Mouse (Mus musculus) CH12.LX (cell line): Measurements from ENCODE around the gene Tmod3. TPM values are rescaled to one million over a fixed set of nuclear protein-coding genes. Genes with fewer than 3 reads are reported as not detected.
A peak's percentile ranks its signal among the peaks of the same experiment; 100 is the strongest.

Source experiments
- DNase-seq: peaks from one replicate; pipeline ENCODE4 v3.0.0-alpha.2; 2013; ENCODE audit errors: extremely low read depth
- H3K27ac ChIP-seq: 2 replicates; pipeline ENCODE4 v1.5.1; 2012; ENCODE audit warnings: low read depth, mild to moderate bottlenecking, control low read depth, moderate library complexity; ENCODE audit not compliant: insufficient read depth
- H3K27me3 ChIP-seq: replicated peaks from 2 replicates; pipeline ENCODE3; 2012; ENCODE audit warnings: inconsistent platforms
- H3K36me3 ChIP-seq, 2 experiments: replicated peaks in 1 of 2; 2 replicates each; pipeline versions ENCODE3 to v1.6.1; 2012; ENCODE audit warnings: inconsistent platforms in 1 of 2, low read length in 1 of 2, mild to moderate bottlenecking in 1 of 2, mixed read lengths in 1 of 2, moderate library complexity in 1 of 2; ENCODE audit not compliant: control insufficient read depth in 1 of 2, insufficient read depth in 1 of 2
- H3K4me1 ChIP-seq, 2 experiments: 2 replicates each; pipeline ENCODE4 v1.6.1; 2012; ENCODE audit warnings: inconsistent platforms in 1 of 2, moderate library complexity in 1 of 2; ENCODE audit not compliant: insufficient read depth in 2 of 2, control insufficient read depth in 1 of 2
- H3K4me2 ChIP-seq: 2 replicates; pipeline ENCODE4 v1.6.1; 2012; ENCODE audit warnings: low read depth, mild to moderate bottlenecking, control low read depth; ENCODE audit not compliant: poor library complexity, insufficient read depth, severe bottlenecking
- H3K4me3 ChIP-seq, 3 experiments: fragments of 150-350 bp in 1 of 3; sonication (generic) in 1 of 3; replicated peaks in 1 of 3; 2 replicates each; pipeline versions ENCODE3 to v1.5.1; 2011 to 2012; ENCODE audit warnings: low read depth in 2 of 3, low read length in 2 of 3, mild to moderate bottlenecking in 2 of 3, moderate library complexity in 2 of 3, control low read depth in 1 of 3, improper control_type of control experiment in 1 of 3, inconsistent platforms in 1 of 3, mixed read lengths in 1 of 3; ENCODE audit not compliant: poor library complexity in 1 of 3
- H3K79me2 ChIP-seq: replicated peaks from 2 replicates; pipeline ENCODE4 v1.6.1; 2012; ENCODE audit warnings: mild to moderate bottlenecking, moderate library complexity; ENCODE audit not compliant: control insufficient read depth, poor library complexity, insufficient read depth, severe bottlenecking; ENCODE audit errors: extremely low read depth
- H3K9ac ChIP-seq: 2 replicates; pipeline ENCODE4 v1.6.1; 2012; ENCODE audit warnings: low read depth, mild to moderate bottlenecking, control low read depth, moderate library complexity; ENCODE audit not compliant: insufficient read depth
- H3K9me3 ChIP-seq: replicated peaks from 2 replicates; pipeline ENCODE3; 2012; ENCODE audit warnings: low read length, inconsistent platforms, mixed read lengths
- BHLHE40 ChIP-seq: IDR thresholded peaks from 2 replicates; pipeline ENCODE4 v1.6.1; 2011; ENCODE audit warnings: mild to moderate bottlenecking, low read depth, low read length, improper control_type of control experiment
- CHD1 ChIP-seq: IDR thresholded peaks from 2 replicates; pipeline ENCODE4 v1.6.1; 2012; ENCODE audit warnings: low read depth, low read length, improper control_type of control experiment, inconsistent platforms
- CHD2 ChIP-seq: IDR thresholded peaks from 2 replicates; pipeline ENCODE4 v1.6.1; 2011; ENCODE audit warnings: low read length, improper control_type of control experiment
- CTCF ChIP-seq, 2 experiments: IDR thresholded peaks in 1 of 2; conservative IDR thresholded peaks in 1 of 2; 2 replicates each; pipeline ENCODE4 v1.5.1; 2011 to 2012; ENCODE audit warnings: low read depth in 2 of 2, low read length in 2 of 2, improper control_type of control experiment in 1 of 2, inconsistent platforms in 1 of 2, mild to moderate bottlenecking in 1 of 2, moderate library complexity in 1 of 2
- E2F4 ChIP-seq: IDR thresholded peaks from 2 replicates; pipeline ENCODE4 v1.6.1; 2011; ENCODE audit warnings: low read depth, low read length, improper control_type of control experiment; ENCODE audit not compliant: insufficient replicate concordance
- ELF1 ChIP-seq: IDR thresholded peaks from 2 replicates; pipeline ENCODE4 v1.6.1; 2014; ENCODE audit warnings: low read depth, mild to moderate bottlenecking, inconsistent platforms, low read length, improper control_type of control experiment
- EP300 ChIP-seq: IDR thresholded peaks from 2 replicates; pipeline ENCODE4 v1.6.1; 2011; ENCODE audit warnings: low read length, improper control_type of control experiment
- ETS1 ChIP-seq: conservative IDR thresholded peaks from 2 replicates; pipeline ENCODE4 v1.6.1; 2012; ENCODE audit warnings: low read depth, mild to moderate bottlenecking, inconsistent platforms, low read length, improper control_type of control experiment, moderate library complexity
- GABPA ChIP-seq: IDR thresholded peaks from 2 replicates; pipeline ENCODE4 v1.6.1; 2012; ENCODE audit warnings: low read depth, low read length, improper control_type of control experiment, inconsistent platforms; ENCODE audit not compliant: insufficient replicate concordance
- HCFC1 ChIP-seq: IDR thresholded peaks from 2 replicates; pipeline ENCODE4 v1.6.1; 2012; ENCODE audit warnings: low read depth, mild to moderate bottlenecking, inconsistent platforms, low read length, improper control_type of control experiment
- IRF4 ChIP-seq: IDR thresholded peaks from 2 replicates; pipeline ENCODE4 v1.6.1; 2014; ENCODE audit warnings: low read depth, mild to moderate bottlenecking, inconsistent platforms, low read length, improper control_type of control experiment
- JUN ChIP-seq: IDR thresholded peaks from 2 replicates; pipeline ENCODE4 v1.6.1; 2011; ENCODE audit warnings: low read depth, mild to moderate bottlenecking, low read length, improper control_type of control experiment, moderate library complexity; ENCODE audit not compliant: insufficient read depth
- JUND ChIP-seq: conservative IDR thresholded peaks from 2 replicates; pipeline ENCODE4 v1.6.1; 2011; ENCODE audit warnings: low read depth, low read length, improper control_type of control experiment
- KAT2A ChIP-seq: IDR thresholded peaks from 2 replicates; pipeline ENCODE4 v1.6.1; 2012; ENCODE audit warnings: low read length, improper control_type of control experiment, inconsistent platforms; ENCODE audit not compliant: insufficient replicate concordance
- MAFK ChIP-seq: IDR thresholded peaks from 2 replicates; pipeline ENCODE4 v1.6.1; 2011; ENCODE audit warnings: low read length, improper control_type of control experiment; ENCODE audit not compliant: insufficient replicate concordance
- MAX ChIP-seq: IDR thresholded peaks from 2 replicates; pipeline ENCODE4 v1.6.1; 2011; ENCODE audit warnings: low read length, improper control_type of control experiment
- MAZ ChIP-seq: IDR thresholded peaks from 2 replicates; pipeline ENCODE4 v1.6.1; 2012; ENCODE audit warnings: low read depth, mild to moderate bottlenecking, inconsistent platforms, low read length, improper control_type of control experiment, moderate library complexity
- MEF2A ChIP-seq: IDR thresholded peaks from 2 replicates; pipeline ENCODE4 v1.6.1; 2014; ENCODE audit warnings: low read depth, mild to moderate bottlenecking, inconsistent platforms, low read length, improper control_type of control experiment, borderline replicate concordance
- MXI1 ChIP-seq: IDR thresholded peaks from 2 replicates; pipeline ENCODE4 v1.6.1; 2011; ENCODE audit warnings: mild to moderate bottlenecking, low read depth, low read length, improper control_type of control experiment
- MYC ChIP-seq: IDR thresholded peaks from 2 replicates; pipeline ENCODE4 v1.6.1; 2011; ENCODE audit warnings: low read depth, mild to moderate bottlenecking, improper control_type of control experiment, low read length
- NELFE ChIP-seq: IDR thresholded peaks from 2 replicates; pipeline ENCODE4 v1.6.1; 2011; ENCODE audit warnings: low read depth, low read length, improper control_type of control experiment
- NRF1 ChIP-seq: IDR thresholded peaks from 2 replicates; pipeline ENCODE4 v1.6.1; 2014; ENCODE audit warnings: low read depth, mild to moderate bottlenecking, inconsistent platforms, low read length, improper control_type of control experiment, moderate library complexity
- PAX5 ChIP-seq: IDR thresholded peaks from 2 replicates; pipeline ENCODE4 v1.6.1; 2012; ENCODE audit warnings: low read length, inconsistent platforms, mixed read lengths
- POLR2A ChIP-seq: IDR thresholded peaks from 2 replicates; pipeline ENCODE4 v1.6.1; 2011; ENCODE audit warnings: low read depth, mild to moderate bottlenecking, improper control_type of control experiment, low read length
- POLR2AphosphoS2 ChIP-seq: IDR thresholded peaks from 2 replicates; pipeline ENCODE4 v1.6.1; 2011; ENCODE audit warnings: low read depth, low read length, improper control_type of control experiment
- RAD21 ChIP-seq: IDR thresholded peaks from 2 replicates; pipeline ENCODE4 v1.6.1; 2011; ENCODE audit warnings: low read depth, mild to moderate bottlenecking, low read length, improper control_type of control experiment, moderate library complexity
- RCOR1 ChIP-seq: conservative IDR thresholded peaks from 2 replicates; pipeline ENCODE4 v1.6.1; 2012; ENCODE audit warnings: low read depth, mild to moderate bottlenecking, inconsistent platforms, low read length, improper control_type of control experiment
- SIN3A ChIP-seq: IDR thresholded peaks from 2 replicates; pipeline ENCODE4 v1.6.1; 2012; ENCODE audit warnings: low read length, improper control_type of control experiment, inconsistent platforms
- SMC3 ChIP-seq: IDR thresholded peaks from 2 replicates; pipeline ENCODE4 v1.6.1; 2011; ENCODE audit warnings: low read depth, low read length, improper control_type of control experiment
- TBP ChIP-seq: conservative IDR thresholded peaks from 2 replicates; pipeline ENCODE4 v1.6.1; 2011; ENCODE audit warnings: low read depth, low read length, improper control_type of control experiment
- TCF12 ChIP-seq: IDR thresholded peaks from 2 replicates; pipeline ENCODE4 v1.6.1; 2014; ENCODE audit warnings: low read depth, mild to moderate bottlenecking, inconsistent platforms, low read length, improper control_type of control experiment
- UBTF ChIP-seq: IDR thresholded peaks from 2 replicates; pipeline ENCODE4 v1.6.1; 2012; ENCODE audit warnings: low read depth, mild to moderate bottlenecking, inconsistent platforms, low read length, improper control_type of control experiment, moderate library complexity
- USF1 ChIP-seq: IDR thresholded peaks from 2 replicates; pipeline ENCODE4 v1.6.1; 2014; ENCODE audit warnings: low read depth, mild to moderate bottlenecking, inconsistent platforms, low read length, improper control_type of control experiment
- USF2 ChIP-seq: conservative IDR thresholded peaks from 2 replicates; pipeline ENCODE4 v1.6.1; 2011; ENCODE audit warnings: low read depth, low read length, improper control_type of control experiment
- ZC3H11A ChIP-seq: IDR thresholded peaks from 2 replicates; pipeline ENCODE4 v1.6.1; 2012; ENCODE audit warnings: low read depth, mild to moderate bottlenecking, inconsistent platforms, low read length, improper control_type of control experiment
- ZKSCAN1 ChIP-seq: IDR thresholded peaks from 2 replicates; pipeline ENCODE4 v1.6.1; 2012; ENCODE audit warnings: low read depth, inconsistent platforms, low read length, improper control_type of control experiment, borderline replicate concordance
- ZMIZ1 ChIP-seq: IDR thresholded peaks from 2 replicates; pipeline ENCODE4 v1.6.1; 2012; ENCODE audit warnings: low read depth, mild to moderate bottlenecking, inconsistent platforms, low read length, improper control_type of control experiment
- ZNF384 ChIP-seq: IDR thresholded peaks from 2 replicates; pipeline ENCODE4 v1.6.1; 2012; ENCODE audit warnings: low read depth, low read length, improper control_type of control experiment, inconsistent platforms
- dilution Hi-C: fragments of 300-500 bp; cut with MboI; formaldehyde crosslinking; loops from 2 replicates; pipeline ENCODE4 v1.14.3; 2020; ENCODE audit warnings: low sequenced_read_pairs; ENCODE audit not compliant: extremely low pct_unique_long_range_greater_than_20kb, extremely low pct_ligation_motif_present
- in situ Hi-C: fragments of 300-500 bp; cut with MboI; formaldehyde crosslinking; loops from 3 replicates; pipeline ENCODE4 v1.14.3; 2019; ENCODE audit warnings: low sequenced_read_pairs, low pct_ligation_motif_present, low pct_unique_long_range_greater_than_20kb, mixed read lengths
- polyA plus RNA-seq: library from polyadenylated mRNA; unstranded; fragments of >175 nt; gene quantifications from 2 replicates; pipeline ENCODE4 v1.2.1, GENCODE M21; 2012; ENCODE audit warnings: low read depth; ENCODE audit not compliant: insufficient read length
- total RNA-seq, 2 experiments: library from RNA; depleted of rRNA; stranded (reverse); fragments of 300-350 nt in 1 of 2; fragments of >200 nt in 1 of 2; gene quantifications; 2 replicates each; pipeline ENCODE4 v1.2.3; 2012 to 2014

The Tmod3 gene
- total and polyA plus RNA-seq, 3 experiments: 40.5 to 71.0 (median 52.0) TPM

DNA sequence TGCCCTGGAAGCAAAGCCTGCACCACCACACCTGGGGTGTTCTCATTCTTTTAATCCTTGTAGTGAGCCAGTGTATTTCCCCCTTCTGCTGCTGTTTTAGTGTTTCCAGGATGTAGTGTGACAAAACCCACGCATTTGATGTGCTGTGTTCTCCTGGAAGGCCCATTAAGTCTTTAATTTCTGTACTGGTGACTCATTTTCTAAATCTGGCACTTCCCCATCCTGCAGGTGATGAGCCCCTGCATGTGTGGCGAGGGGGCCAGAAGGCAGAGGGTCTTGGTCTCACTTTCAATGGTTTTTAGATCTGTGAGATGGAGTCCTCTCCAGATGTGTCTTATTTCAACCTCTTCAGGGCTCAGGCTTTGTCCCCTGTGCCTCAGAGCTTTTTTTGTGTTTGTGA lies 105.5 kb downstream of the Tmod3 start:
- Histone ChIP-seq H3K36me3 (peaks cover 65 to 74% of the 10 kb centered on the region in 2 experiments), H3K27me3 (no peaks in the 10 kb centered on the region), H3K9ac (peak overlapping the region; percentile 15; the same call in 1 of the 2 replicates), H3K4me3 (peak overlapping the region in 2 of 3 experiments; percentile 19 to 45), H3K9me3 (peaks cover 9% of the 10 kb centered on the region), H3K27ac (peak overlapping the region; percentile 97), H3K79me2 (no peaks in the 10 kb centered on the region; the same call in 1 of the 2 replicates), H3K4me1 (peaks cover 18 to 45% of the 10 kb centered on the region in 2 experiments), H3K4me2 (peak overlapping the region; percentile 66)
- peak; percentile 72 for DNase-seq
- dilution Hi-C loops (no loop called here), in situ Hi-C loops (no loop called here)
- 0 out of 2 replicates have a peak, but pooled peaks have one; percentile 54 for TF ChIP-seq E2F4
- TF ChIP-seq POLR2A: 0 out of 2 replicates have a peak, but pooled peaks have one; percentile 9
- no peak for TF ChIP-seq HCFC1
- 0 out of 2 replicates have a peak, but pooled peaks have one; percentile 85 for TF ChIP-seq CHD1
- TF ChIP-seq JUND: peak; percentile 91
- TF ChIP-seq SMC3: no peak
- TF ChIP-seq MAX: peak; percentile 60; the same call in 1 of the 2 replicates
- TF ChIP-seq TBP: no peak
- TF ChIP-seq CTCF (conservative IDR thresholded peaks at IDR 0.05 in 1 of 2, IDR thresholded peaks at IDR 0.05 in 1 of 2; ENCODE audit: low read depth in 2 of 2, low read length in 2 of 2): no peak
- peak; percentile 97 for TF ChIP-seq EP300
- TF ChIP-seq MXI1: peak; percentile 86
- no peak for TF ChIP-seq ZC3H11A
- peak; percentile 91 for TF ChIP-seq MAZ
- no peak for TF ChIP-seq GABPA
- TF ChIP-seq ZNF384: no peak
- no peak for TF ChIP-seq PAX5
- peak; percentile 75; the same call in 1 of the 2 replicates for TF ChIP-seq ZMIZ1
- TF ChIP-seq ETS1: peak; percentile 92
- TF ChIP-seq MEF2A: peak; percentile 99
- 0 out of 2 replicates have a peak, but pooled peaks have one; percentile 20 for TF ChIP-seq KAT2A
- 0 out of 2 replicates have a peak, but pooled peaks have one; percentile 17 for TF ChIP-seq NRF1
- TF ChIP-seq CHD2: peak; percentile 69
- TF ChIP-seq UBTF: no peak
- TF ChIP-seq RAD21: no peak
- TF ChIP-seq RCOR1: peak; percentile 67
- peak; percentile 69 for TF ChIP-seq MYC
- no peak for TF ChIP-seq USF1
- TF ChIP-seq JUN: peak; percentile 93
- TF ChIP-seq ZKSCAN1: no peak
- no peak for TF ChIP-seq USF2
- TF ChIP-seq POLR2AphosphoS2: no peak
- peak; percentile 94 for TF ChIP-seq TCF12
- peak; percentile 57 for TF ChIP-seq ELF1
- peak; percentile 93 for TF ChIP-seq BHLHE40
- TF ChIP-seq MAFK: 0 out of 2 replicates have a peak, but pooled peaks have one; percentile 63
- peak; percentile 73 for TF ChIP-seq IRF4
- TF ChIP-seq NELFE: 0 out of 2 replicates have a peak, but pooled peaks have one; percentile 34
- peak; percentile 85 for TF ChIP-seq SIN3A
- TF ChIP-seq, all 38 proteins: peak for 24
